Mouse (Mus musculus): ENCODE measurements at regions not wholly inside any gene's neighbourhood (a gene's known extent, or its start where the extent isn't known, plus 50 kb on each side); places are given as distances from the start of the nearest gene placed in this dataset.

GRCm38 (mm10) chr13:107718973-107719620 lies 325.1 kb upstream of the Smim15 start:
- TF ChIP-seq MAFK (IDR thresholded peaks at IDR 0.05; ENCODE audit: insufficient read depth, low read depth, low read length), result no peak
- no peak for TF ChIP-seq ZC3H11A (IDR thresholded peaks at IDR 0.05; ENCODE audit: borderline replicate concordance, low read depth, low read length)
- TF ChIP-seq ZNF384 (IDR thresholded peaks at IDR 0.05; ENCODE audit: low read depth, low read length), result no peak
- no peak for TF ChIP-seq HCFC1 (IDR thresholded peaks at IDR 0.05; ENCODE audit: borderline replicate concordance, insufficient read depth, low read length)
- no peak for TF ChIP-seq CHD2 (IDR thresholded peaks at IDR 0.05; ENCODE audit: low read depth, low read length)
- in situ Hi-C loops (cut with MboI; ENCODE audit: low sequenced_read_pairs in 2 of 2, unreplicated experiment in 2 of 2), result no loop called here
- Histone ChIP-seq H3K36me3 (ENCODE audit: control insufficient read depth, insufficient read depth, low read length, poor library complexity, severe bottlenecking) (no peaks in the 10 kb centered on the region), H3K27ac (ENCODE audit: insufficient read depth, low read depth, low read length, poor library complexity, severe bottlenecking) (no peak overlapping the region), H3K4me1 (ENCODE audit: control insufficient read depth in 2 of 2, insufficient read depth in 2 of 2, low read length in 2 of 2, poor library complexity in 1 of 2) (peaks cover 2 to 5% of the 10 kb centered on the region in 2 experiments; a peak in 1 of 4 replicates), H3K9ac (ENCODE audit: insufficient read depth, low read depth, low read length, poor library complexity, severe bottlenecking) (no peak overlapping the region), H3K9me3 (ENCODE audit: control insufficient read depth, insufficient read depth, low read depth, low read length) (no peaks in the 10 kb centered on the region), H3K4me3 (ENCODE audit: insufficient read depth in 1 of 2, low read depth in 1 of 2, low read length in 2 of 2, poor library complexity in 1 of 2, severe bottlenecking in 1 of 2) (no peak overlapping the region)
- no peak for DNase-seq (ENCODE audit: low read depth, low spot score)

- H3K36me3 ChIP-seq (ENCODE audit: control insufficient read depth, insufficient read depth, low read length, poor library complexity, severe bottlenecking), result no peaks in the 10 kb centered on the region
- H3K4me1 ChIP-seq (ENCODE audit: control insufficient read depth in 2 of 2, insufficient read depth in 2 of 2, low read length in 2 of 2, poor library complexity in 1 of 2), result peaks cover 2 to 5% of the 10 kb centered on the region in 2 experiments; a peak in 1 of 4 replicates
- H3K9me3 ChIP-seq (ENCODE audit: control insufficient read depth, insufficient read depth, low read depth, low read length), result no peaks in the 10 kb centered on the region
- no peak for TF ChIP-seq MAFK (IDR thresholded peaks at IDR 0.05; ENCODE audit: insufficient read depth, low read depth, low read length)
- no peak for TF ChIP-seq HCFC1 (IDR thresholded peaks at IDR 0.05; ENCODE audit: borderline replicate concordance, insufficient read depth, low read length)
- no peak for TF ChIP-seq ZC3H11A (IDR thresholded peaks at IDR 0.05; ENCODE audit: borderline replicate concordance, low read depth, low read length)
- no peak for TF ChIP-seq CHD2 (IDR thresholded peaks at IDR 0.05; ENCODE audit: low read depth, low read length)
- TF ChIP-seq ZNF384 (IDR thresholded peaks at IDR 0.05; ENCODE audit: low read depth, low read length), result no peak
- no peak overlapping the region for H3K27ac ChIP-seq (ENCODE audit: insufficient read depth, low read depth, low read length, poor library complexity, severe bottlenecking)
- no peak for DNase-seq (ENCODE audit: low read depth, low spot score)
- no peak overlapping the region for H3K9ac ChIP-seq (ENCODE audit: insufficient read depth, low read depth, low read length, poor library complexity, severe bottlenecking)
- in situ Hi-C loops (cut with MboI; ENCODE audit: low sequenced_read_pairs in 2 of 2, unreplicated experiment in 2 of 2), result no loop called here
- H3K4me3 ChIP-seq (ENCODE audit: insufficient read depth in 1 of 2, low read depth in 1 of 2, low read length in 2 of 2, poor library complexity in 1 of 2, severe bottlenecking in 1 of 2), result no peak overlapping the region
Measured at GRCm38 (mm10) chr13:107715616-107716015, 328.6 kb upstream of the Smim15 start.

DNA sequence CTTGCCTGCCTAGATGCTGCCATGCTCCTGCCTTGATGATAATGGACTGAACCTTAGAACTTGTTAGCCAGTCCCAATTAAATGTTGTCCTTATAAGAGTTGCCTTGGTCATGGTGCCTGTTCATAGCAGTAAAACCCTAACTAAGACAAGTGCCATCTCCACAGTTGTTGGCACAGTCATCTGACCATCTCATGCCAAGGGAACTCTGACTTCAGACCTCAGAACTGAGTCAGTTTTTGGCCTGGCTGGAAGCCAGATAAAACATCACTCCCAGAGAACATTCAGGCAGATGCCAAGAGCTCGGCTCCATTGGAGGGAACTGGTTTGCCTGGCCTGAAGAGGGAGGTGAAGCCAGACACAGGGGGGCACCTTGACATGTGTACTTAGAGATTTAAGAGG lies 330.2 kb upstream of the Smim15 start:
- H3K27ac ChIP-seq (ENCODE audit: insufficient read depth, low read depth, low read length, poor library complexity, severe bottlenecking), result no peak overlapping the region
- H3K4me3 ChIP-seq (ENCODE audit: insufficient read depth in 1 of 2, low read depth in 1 of 2, low read length in 2 of 2, poor library complexity in 1 of 2, severe bottlenecking in 1 of 2), result no peak overlapping the region
- in situ Hi-C loops (cut with MboI; ENCODE audit: low sequenced_read_pairs in 2 of 2, unreplicated experiment in 2 of 2), result no loop called here
- H3K9me3 ChIP-seq (ENCODE audit: control insufficient read depth, insufficient read depth, low read depth, low read length), result no peaks in the 10 kb centered on the region
- H3K36me3 ChIP-seq (ENCODE audit: control insufficient read depth, insufficient read depth, low read length, poor library complexity, severe bottlenecking), result no peaks in the 10 kb centered on the region
- no peak for DNase-seq (ENCODE audit: low read depth, low spot score)
- peaks cover 5 to 7% of the 10 kb centered on the region in 2 experiments; a peak in 3 of 4 replicates for H3K4me1 ChIP-seq (ENCODE audit: control insufficient read depth in 2 of 2, insufficient read depth in 2 of 2, low read length in 2 of 2, poor library complexity in 1 of 2)
- no peak overlapping the region for H3K9ac ChIP-seq (ENCODE audit: insufficient read depth, low read depth, low read length, poor library complexity, severe bottlenecking)
- TF ChIP-seq CHD2 (IDR thresholded peaks at IDR 0.05; ENCODE audit: low read depth, low read length) (no peak), HCFC1 (IDR thresholded peaks at IDR 0.05; ENCODE audit: borderline replicate concordance, insufficient read depth, low read length) (no peak), ZNF384 (IDR thresholded peaks at IDR 0.05; ENCODE audit: low read depth, low read length) (no peak), ZC3H11A (IDR thresholded peaks at IDR 0.05; ENCODE audit: borderline replicate concordance, low read depth, low read length) (no peak), MAFK (IDR thresholded peaks at IDR 0.05; ENCODE audit: insufficient read depth, low read depth, low read length) (no peak)

- in situ Hi-C loops (cut with MboI; ENCODE audit: low sequenced_read_pairs in 2 of 2, unreplicated experiment in 2 of 2), result no loop called here
- H3K27ac ChIP-seq (ENCODE audit: insufficient read depth, low read depth, low read length, poor library complexity, severe bottlenecking), result no peak overlapping the region
- DNase-seq (ENCODE audit: low read depth, low spot score), result no peak
- H3K9me3 ChIP-seq (ENCODE audit: control insufficient read depth, insufficient read depth, low read depth, low read length), result no peaks in the 10 kb centered on the region
- H3K9ac ChIP-seq (ENCODE audit: insufficient read depth, low read depth, low read length, poor library complexity, severe bottlenecking), result no peak overlapping the region
- no peaks in the 10 kb centered on the region for H3K36me3 ChIP-seq (ENCODE audit: control insufficient read depth, insufficient read depth, low read length, poor library complexity, severe bottlenecking)
- TF ChIP-seq HCFC1 (IDR thresholded peaks at IDR 0.05; ENCODE audit: borderline replicate concordance, insufficient read depth, low read length) (no peak), CHD2 (IDR thresholded peaks at IDR 0.05; ENCODE audit: low read depth, low read length) (no peak), ZC3H11A (IDR thresholded peaks at IDR 0.05; ENCODE audit: borderline replicate concordance, low read depth, low read length) (no peak)
- H3K4me1 ChIP-seq (ENCODE audit: control insufficient read depth in 2 of 2, insufficient read depth in 2 of 2, low read length in 2 of 2, poor library complexity in 1 of 2), result peaks cover 5 to 6% of the 10 kb centered on the region in 2 experiments; a peak in 3 of 4 replicates
- no peak overlapping the region for H3K4me3 ChIP-seq (ENCODE audit: insufficient read depth in 1 of 2, low read depth in 1 of 2, low read length in 2 of 2, poor library complexity in 1 of 2, severe bottlenecking in 1 of 2)
Measured at GRCm38 (mm10) chr13:107711341-107711994, 332.8 kb upstream of the Smim15 start.
